Mouse (Mus musculus): ENCODE measurements around the gene Serpina3a. TPM values are rescaled to one million over a fixed set of nuclear protein-coding genes. Genes with fewer than 3 reads are reported as not detected.

Serpina3a gene
- not detected for polyA plus RNA-seq (2017; shearing (Covaris generic))

DNA sequence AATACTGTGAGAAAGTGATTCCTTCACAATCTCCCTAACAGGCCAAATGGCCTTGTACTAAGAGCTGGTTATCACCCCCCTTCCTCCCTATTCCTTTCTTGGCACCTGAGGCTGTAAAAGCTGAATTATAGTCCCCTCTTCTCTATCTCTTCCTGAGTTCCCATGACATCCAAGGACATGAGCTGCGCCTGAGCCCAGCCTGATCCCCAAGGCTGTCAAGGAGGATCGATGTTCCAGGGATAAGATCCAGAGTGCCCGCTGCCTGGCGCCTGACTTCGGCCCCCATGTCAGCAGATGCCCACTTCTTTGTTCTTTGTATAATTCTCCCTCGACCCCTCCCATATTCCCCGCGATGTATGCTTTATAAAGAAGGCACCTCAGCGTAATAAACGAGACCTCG, at the start of gene Serpina3a:
Gene Serpina3a, plus strand, starts transcription at position 392 of the 400 bp plus-strand sequence.

GRCm38 (mm10) chr12:104100768-104101167, 11.8 kb upstream of the Serpina3a start, which contains the start of gene Serpina5:
TSS of gene Serpina5 (plus strand) at chr12:104101113.

DNA sequence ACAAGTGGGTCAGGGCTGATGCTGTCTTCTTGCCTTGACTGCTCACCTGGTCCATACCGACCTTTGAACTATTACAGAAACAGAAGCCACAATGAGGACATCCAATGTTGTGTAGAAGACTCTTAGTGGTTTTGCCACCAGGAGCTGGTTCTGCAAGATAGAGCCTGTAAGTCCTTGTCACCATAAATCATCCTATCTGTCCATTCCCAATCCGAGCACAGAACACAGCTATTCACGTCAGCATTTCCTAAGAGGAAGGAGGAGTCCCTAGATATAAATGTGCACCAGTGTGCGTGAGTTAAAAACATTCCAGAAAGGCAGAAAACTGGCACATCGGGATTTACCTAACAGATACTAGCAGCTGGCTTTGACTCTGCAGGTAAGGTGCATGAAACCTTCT, 15.2 kb downstream of the Serpina3a start, which contains the start of gene Serpina3b:
Gene Serpina3b, plus strand, starts transcription at position 301 of the 400 bp plus-strand sequence.

GRCm38 (mm10) chr12:104153656-104154055, 41.1 kb downstream of the Serpina3a start, which contains the start of gene Serpina3c:
TSS of gene Serpina3c (minus strand) at chr12:104153870.

Other genes with a start within 250 kb of the Serpina3a start
- not detected for gene Serpina1a, start 249.2 kb upstream of the Serpina3a start, polyA plus RNA-seq (2017; shearing (Covaris generic))
- not detected for gene Serpina1c, start 207.8 kb upstream of the Serpina3a start, polyA plus RNA-seq (2017; shearing (Covaris generic))
- gene Serpina1e, start 153.7 kb upstream of the Serpina3a start, polyA plus RNA-seq (2017; shearing (Covaris generic)): not detected
- gene Serpina11, start 122.8 kb upstream of the Serpina3a start, polyA plus RNA-seq (2017; shearing (Covaris generic)): not detected
- gene Serpina9, start 99.0 kb upstream of the Serpina3a start, polyA plus RNA-seq (2017; shearing (Covaris generic)): 10 to 100 TPM in 1 of 2 experiments, 1 to 10 TPM in 1; 2.1 to 10.2 TPM
- under 1 TPM; 0.07 to 0.12 TPM for gene Serpina12, start 68.3 kb upstream of the Serpina3a start, polyA plus RNA-seq (2017; shearing (Covaris generic))
- under 1 TPM; 0.07 to 0.21 TPM for gene Serpina5, start 11.6 kb upstream of the Serpina3a start, polyA plus RNA-seq (2017; shearing (Covaris generic))
- gene Serpina3b, start 15.3 kb downstream of the Serpina3a start, polyA plus RNA-seq (2017; shearing (Covaris generic)): 1 to 10 TPM in 1 of 2 experiments, under 1 TPM in 1; 0.14 to 1.7 TPM
- not detected for gene Serpina3c, start 41.1 kb downstream of the Serpina3a start, polyA plus RNA-seq (2017; shearing (Covaris generic))
- gene Serpina3f, start 101.8 kb downstream of the Serpina3a start, polyA plus RNA-seq (2017; shearing (Covaris generic)): 10 to 100 TPM; 10.3 to 12.1 TPM
- gene Serpina3g, start 123.5 kb downstream of the Serpina3a start, polyA plus RNA-seq (2017; shearing (Covaris generic)): 100 to 1,000 TPM in 1 of 2 experiments, 10 to 100 TPM in 1; 77.8 to 368 TPM
- gene Serpina3i, start 150.4 kb downstream of the Serpina3a start, polyA plus RNA-seq (2017; shearing (Covaris generic)): not detected
- under 1 TPM in 1 of 2 experiments, not detected in 1; 0.82 TPM for gene Serpina3j, start 201.8 kb downstream of the Serpina3a start, polyA plus RNA-seq (2017; shearing (Covaris generic))
- not detected for gene Serpina3k, start 225.8 kb downstream of the Serpina3a start, polyA plus RNA-seq (2017; shearing (Covaris generic))
- not detected for gene Serpina3m, start 225.8 kb downstream of the Serpina3a start, polyA plus RNA-seq (2017; shearing (Covaris generic))

Measured in inflammation-experienced regulatory T-cells (primary cell).